Mouse (Mus musculus): ENCODE results near the gene Mrpl52. TPM values are rescaled to one million over a fixed set of nuclear protein-coding genes. Genes with fewer than 3 reads are reported as not detected.
A peak's percentile ranks its signal among the peaks of the same experiment; 100 is the strongest.

The Mrpl52 gene
- total and polyA plus RNA-seq, 3 experiments = 469 to 473 TPM; not detected in 1

DNA sequence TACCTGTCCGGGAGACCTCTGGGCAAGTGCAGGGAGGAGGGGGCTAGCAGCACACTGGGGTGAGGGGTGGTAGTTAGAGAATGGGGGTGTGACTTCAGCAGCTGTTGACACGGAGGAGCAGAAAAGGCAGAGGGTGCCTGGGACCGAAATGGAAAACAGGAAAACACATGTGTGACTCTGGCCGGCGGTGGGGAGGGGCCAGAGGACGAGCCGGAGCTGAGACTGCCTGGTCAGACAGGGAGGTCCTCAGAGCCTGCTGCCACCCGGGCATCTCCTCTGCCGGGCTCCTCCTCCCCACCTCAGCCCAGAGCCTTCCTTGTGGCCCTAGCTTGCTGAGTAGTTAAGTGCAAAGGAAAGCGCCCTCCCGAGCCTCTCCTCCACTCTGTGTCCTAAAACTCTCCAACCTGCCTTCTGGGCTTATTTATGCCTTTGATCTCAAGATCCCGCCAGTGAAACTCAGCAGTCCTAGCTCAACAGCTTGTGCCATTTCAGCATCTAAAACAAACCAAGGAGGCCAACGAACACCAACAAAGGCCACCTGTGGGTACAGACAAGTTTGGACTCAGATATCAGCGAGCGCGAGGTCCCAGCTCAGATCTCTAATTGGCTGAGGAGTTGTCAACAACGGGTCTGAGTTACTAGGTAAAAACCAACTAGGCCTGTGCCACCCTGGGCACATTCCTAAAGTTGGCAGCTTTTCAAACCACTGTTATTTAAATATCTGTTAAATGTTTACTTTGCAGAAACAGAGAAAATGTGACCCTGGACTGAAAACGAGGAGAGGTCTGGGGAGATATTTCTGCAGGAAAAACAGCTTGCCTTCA is 12.6 kb upstream of the Mrpl52 start:
- DNase-seq (ENCODE audit: low read depth, low spot score) = no peak
- peak overlapping the region; percentile 8; the same call in 1 of the 2 replicates for H3K9ac ChIP-seq (ENCODE audit: control insufficient read depth, low read depth, low read length, poor library complexity, severe bottlenecking)
- peaks cover 2 to 13% of the 10 kb centered on the region in 2 experiments for H3K36me3 ChIP-seq (ENCODE audit: control insufficient read depth in 1 of 2, insufficient read depth in 2 of 2, low read length in 2 of 2)
- peaks cover 3 to 18% of the 10 kb centered on the region in 2 experiments for H3K4me1 ChIP-seq (ENCODE audit: control insufficient read depth in 1 of 2, insufficient read depth in 2 of 2, low read length in 2 of 2)
- H3K79me2 ChIP-seq (ENCODE audit: control insufficient read depth, insufficient read depth, low read length, poor library complexity) = peaks cover 12% of the 10 kb centered on the region
- no peaks in the 10 kb centered on the region for H3K27me3 ChIP-seq (ENCODE audit: control insufficient read depth in 1 of 2, insufficient read depth in 2 of 2, low read length in 2 of 2)
- H3K9me3 ChIP-seq (replicated peaks; ENCODE audit: insufficient read depth, low read length) = no peaks in the 10 kb centered on the region
- no peak overlapping the region for H3K4me3 ChIP-seq (ENCODE audit: control insufficient read depth in 1 of 2, insufficient read depth in 1 of 2, low read depth in 2 of 2, low read length in 2 of 2)
- no peak overlapping the region for H3K27ac ChIP-seq (ENCODE audit: control insufficient read depth, low read depth, low read length)
- TF ChIP-seq MAX (IDR thresholded peaks at IDR 0.05; ENCODE audit: low read length) (no peak), POLR2AphosphoS2 (IDR thresholded peaks at IDR 0.05; ENCODE audit: low read length) (no peak), TAL1 (IDR thresholded peaks at IDR 0.05; ENCODE audit: low read length) (no peak), USF2 (IDR thresholded peaks at IDR 0.05; ENCODE audit: borderline replicate concordance in 1 of 2, insufficient read depth in 1 of 2, low read depth in 1 of 2, low read length in 2 of 2) (no peak), SIN3A (IDR thresholded peaks at IDR 0.05; ENCODE audit: low read length) (peak; percentile 28; the same call in 1 of the 2 replicates), ETS1 (IDR thresholded peaks at IDR 0.05; ENCODE audit: low read depth, low read length) (no peak)

DNA sequence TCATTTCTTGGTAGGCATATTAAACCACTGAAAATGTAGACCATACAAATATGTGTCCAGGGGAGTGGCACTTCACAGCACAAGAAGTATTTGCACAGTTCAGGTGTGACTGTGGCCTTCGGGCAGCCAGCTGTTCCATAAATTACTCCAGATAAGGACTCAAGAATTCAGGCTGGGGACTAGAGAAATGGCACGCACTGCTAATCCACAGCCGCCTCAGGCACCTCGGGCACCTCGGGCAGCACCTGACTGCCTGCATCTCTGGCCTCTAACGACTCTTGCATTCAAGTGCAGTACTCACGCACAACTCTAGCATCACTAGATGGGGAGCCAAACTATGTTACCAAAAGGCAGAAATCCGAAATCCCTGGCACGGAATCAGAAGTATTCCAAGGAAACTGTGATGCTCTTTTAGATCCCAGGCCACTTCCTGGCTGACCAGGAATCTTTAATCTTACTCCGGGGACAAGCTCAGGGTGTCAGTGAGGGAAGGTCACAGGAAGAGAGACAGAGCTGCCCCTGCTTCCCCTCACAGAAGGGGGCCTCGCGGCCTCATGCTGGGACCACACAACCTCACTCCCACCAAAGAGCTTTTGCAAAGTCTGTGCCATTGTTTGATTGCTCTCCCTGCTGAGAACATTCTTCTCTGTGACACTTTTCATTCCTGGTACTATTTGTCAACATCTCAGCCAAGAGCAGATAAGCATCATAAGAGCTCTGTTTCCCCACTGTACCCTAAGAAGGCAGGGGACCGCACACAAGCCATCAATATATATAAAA is 11.3 kb upstream of the Mrpl52 start:
- Histone ChIP-seq H3K27me3 (ENCODE audit: control insufficient read depth in 1 of 2, insufficient read depth in 2 of 2, low read length in 2 of 2) (no peaks in the 10 kb centered on the region), H3K9me3 (replicated peaks; ENCODE audit: insufficient read depth, low read length) (no peaks in the 10 kb centered on the region), H3K9ac (ENCODE audit: control insufficient read depth, low read depth, low read length, poor library complexity, severe bottlenecking) (no peak overlapping the region), H3K4me3 (ENCODE audit: control insufficient read depth in 1 of 2, insufficient read depth in 1 of 2, low read depth in 2 of 2, low read length in 2 of 2) (no peak overlapping the region), H3K4me1 (ENCODE audit: control insufficient read depth in 1 of 2, insufficient read depth in 2 of 2, low read length in 2 of 2) (peaks cover 3 to 18% of the 10 kb centered on the region in 2 experiments), H3K27ac (ENCODE audit: control insufficient read depth, low read depth, low read length) (no peak overlapping the region), H3K36me3 (ENCODE audit: control insufficient read depth in 1 of 2, insufficient read depth in 2 of 2, low read length in 2 of 2) (peaks cover 2 to 13% of the 10 kb centered on the region in 2 experiments; a peak in 3 of 4 replicates), H3K79me2 (ENCODE audit: control insufficient read depth, insufficient read depth, low read length, poor library complexity) (peaks cover 12% of the 10 kb centered on the region)
- no peak for TF ChIP-seq ZKSCAN1 (IDR thresholded peaks at IDR 0.05; ENCODE audit: low read depth, low read length)
- TF ChIP-seq POLR2A (IDR thresholded peaks at IDR 0.05; ENCODE audit: control insufficient read depth in 1 of 2, insufficient read depth in 1 of 2, low read depth in 1 of 2, low read length in 2 of 2, poor library complexity in 1 of 2) = no peak
- peak; percentile 27; the same call in 1 of the 2 replicates for TF ChIP-seq ETS1 (IDR thresholded peaks at IDR 0.05; ENCODE audit: low read depth, low read length)
- no peak for DNase-seq (ENCODE audit: low read depth, low spot score)

DNA sequence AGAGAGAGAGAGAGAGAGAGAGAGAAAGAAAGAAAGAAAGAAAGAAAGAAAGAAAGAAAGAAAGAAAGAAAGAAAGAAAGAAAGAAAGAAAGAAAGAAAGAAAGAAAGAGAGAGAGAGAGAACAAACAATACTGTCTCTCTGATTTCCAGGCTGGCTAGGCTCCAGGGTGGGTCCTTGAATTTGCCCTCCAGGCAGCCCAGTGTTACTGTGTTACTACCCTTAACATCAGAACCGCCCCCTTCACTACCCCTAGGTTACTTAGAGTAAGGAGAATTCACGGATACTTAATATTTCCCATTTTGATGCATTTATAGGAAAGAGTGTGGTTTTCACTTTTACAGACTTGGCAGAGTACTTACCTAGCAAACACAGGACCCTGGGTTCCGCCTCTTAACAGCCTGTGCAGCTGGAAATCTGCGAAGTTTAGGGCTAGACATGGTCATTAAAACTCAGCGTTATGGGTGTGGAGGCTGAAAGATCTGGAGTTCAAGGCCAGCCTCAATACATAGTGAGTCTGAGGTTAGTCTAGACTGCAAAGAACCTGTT is 10.4 kb upstream of the Mrpl52 start:
- no peaks in the 10 kb centered on the region for H3K9me3 ChIP-seq (replicated peaks; ENCODE audit: insufficient read depth, low read length)
- H3K79me2 ChIP-seq (ENCODE audit: control insufficient read depth, insufficient read depth, low read length, poor library complexity) = peaks cover 12% of the 10 kb centered on the region
- peak overlapping the region; percentile 89; the same call in 1 of the 2 replicates for H3K27ac ChIP-seq (ENCODE audit: control insufficient read depth, low read depth, low read length)
- H3K9ac ChIP-seq (ENCODE audit: control insufficient read depth, low read depth, low read length, poor library complexity, severe bottlenecking) = peak overlapping the region; percentile 17; the same call in 1 of the 2 replicates
- DNase-seq (ENCODE audit: low read depth, low spot score) = no peak
- H3K27me3 ChIP-seq (ENCODE audit: control insufficient read depth in 1 of 2, insufficient read depth in 2 of 2, low read length in 2 of 2) = no peaks in the 10 kb centered on the region
- H3K36me3 ChIP-seq (ENCODE audit: control insufficient read depth in 1 of 2, insufficient read depth in 2 of 2, low read length in 2 of 2) = peaks cover 1 to 13% of the 10 kb centered on the region in 2 experiments; a peak in 3 of 4 replicates
- H3K4me3 ChIP-seq (ENCODE audit: control insufficient read depth in 1 of 2, insufficient read depth in 1 of 2, low read depth in 2 of 2, low read length in 2 of 2) = peak overlapping the region; percentile 64 to 75
- H3K4me1 ChIP-seq (ENCODE audit: control insufficient read depth in 1 of 2, insufficient read depth in 2 of 2, low read length in 2 of 2) = peaks cover 3 to 18% of the 10 kb centered on the region in 2 experiments
- TF ChIP-seq TAL1 (IDR thresholded peaks at IDR 0.05; ENCODE audit: low read length) (no peak), GATA1 (IDR thresholded peaks at IDR 0.05; ENCODE audit: low read depth, low read length) (no peak), TBP (IDR thresholded peaks at IDR 0.05; ENCODE audit: low read depth, low read length) (no peak), GABPA (IDR thresholded peaks at IDR 0.05; ENCODE audit: low read depth, low read length) (no peak), NRF1 (IDR thresholded peaks at IDR 0.05; ENCODE audit: insufficient read depth, low read depth, low read length, poor library complexity, severe bottlenecking) (no peak), ZC3H11A (IDR thresholded peaks at IDR 0.05; ENCODE audit: low read depth, low read length) (no peak), MAZ (IDR thresholded peaks at IDR 0.05; ENCODE audit: low read depth, low read length) (no peak), MEF2A (IDR thresholded peaks at IDR 0.05; ENCODE audit: extremely low read depth, insufficient replicate concordance, low read depth, low read length, poor library complexity, severe bottlenecking) (no peak), ELF1 (IDR thresholded peaks at IDR 0.05; ENCODE audit: low read depth, low read length) (no peak), POLR2A (IDR thresholded peaks at IDR 0.05; ENCODE audit: control insufficient read depth in 1 of 2, insufficient read depth in 1 of 2, low read depth in 1 of 2, low read length in 2 of 2, poor library complexity in 1 of 2) (no peak), POLR2AphosphoS2 (IDR thresholded peaks at IDR 0.05; ENCODE audit: low read length) (no peak), CHD2 (IDR thresholded peaks at IDR 0.05; ENCODE audit: low read length) (no peak), ZKSCAN1 (IDR thresholded peaks at IDR 0.05; ENCODE audit: low read depth, low read length) (no peak), JUND (IDR thresholded peaks at IDR 0.05; ENCODE audit: low read depth, low read length) (no peak), MYB (IDR thresholded peaks at IDR 0.05; ENCODE audit: low read depth, low read length) (no peak), ZMIZ1 (IDR thresholded peaks at IDR 0.05; ENCODE audit: low read depth, low read length) (no peak)

Measured in MEL (cell line).